Mouse (Mus musculus): ENCODE measurements around the gene Pam16. TPM values are rescaled to one million over a fixed set of nuclear protein-coding genes. Genes with fewer than 3 reads are reported as not detected.

The Pam16 gene
- polyA plus RNA-seq (2015; fragmentation: Nextera tagmentation; extraction: Ambion mirVana), result 79.4 and 86.8 TPM in 2 replicates

- peak within 1 kb of the TSS; percentile 82 for H3K27ac ChIP-seq (ENCODE audit: low read length)
- peak within 1 kb of the TSS; percentile 81 for H3K4me2 ChIP-seq (ENCODE audit: low read depth, low read length)
- peak; percentile 93 for ATAC-seq
- H3K4me1 ChIP-seq (ENCODE audit: control insufficient read depth, insufficient read depth, low read length), result peaks cover 12% of the 10 kb centered on the region
- peak within 1 kb of the TSS; percentile 78 for H3K4me3 ChIP-seq (ENCODE audit: low read length)
- H3K9me3 ChIP-seq (ENCODE audit: control insufficient read depth, low read length), result no peaks in the 10 kb centered on the region
- H3K27me3 ChIP-seq (replicated peaks; ENCODE audit: control insufficient read depth, insufficient read depth, low read length), result no peaks in the 10 kb centered on the region
- peak within 1 kb of the TSS; percentile 87 for H3K9ac ChIP-seq (ENCODE audit: low read depth, low read length)
- WGBS, result under 1% methylated on average over 56 of the region's 56 CpGs
- H3K36me3 ChIP-seq (ENCODE audit: control insufficient read depth, insufficient read depth, low read length), result 0 out of 2 replicates have a peak, but pooled peaks cover 3% of the 10 kb centered on the region
Observed at GRCm38 (mm10) chr16:4624481-4625110, at the start of gene Pam16. Gene Pam16 (minus strand): TSS chr16:4624988.

DNA sequence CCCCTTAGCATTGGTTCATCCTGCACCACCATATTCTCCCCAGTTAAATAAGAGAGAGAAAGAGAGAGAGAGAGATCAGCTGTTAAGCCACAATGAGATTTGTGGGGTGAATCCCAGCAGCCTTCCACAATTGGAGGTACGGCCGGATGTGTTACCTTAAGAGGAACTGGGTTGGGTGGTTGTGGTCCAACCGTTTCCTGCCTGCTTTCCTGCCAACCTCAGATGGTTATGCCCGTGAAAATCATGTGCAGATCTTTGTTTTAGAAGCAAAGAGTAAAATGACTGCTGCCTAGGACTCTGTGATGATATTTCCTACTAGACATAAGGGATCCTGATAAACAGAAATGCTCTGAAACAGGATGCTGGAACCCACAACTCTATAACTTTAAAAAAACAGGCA lies 49.3 kb upstream of the Pam16 start:
- Histone ChIP-seq H3K36me3 (ENCODE audit: control insufficient read depth, insufficient read depth, low read length) (peaks cover 7% of the 10 kb centered on the region; the same call in 1 of the 2 replicates), H3K9me3 (ENCODE audit: control insufficient read depth, low read length) (no peaks in the 10 kb centered on the region), H3K4me2 (ENCODE audit: low read depth, low read length) (no peak overlapping the region), H3K4me1 (ENCODE audit: control insufficient read depth, insufficient read depth, low read length) (peaks cover 12% of the 10 kb centered on the region), H3K9ac (ENCODE audit: low read depth, low read length) (no peak overlapping the region), H3K4me3 (ENCODE audit: low read length) (no peak overlapping the region), H3K27me3 (replicated peaks; ENCODE audit: control insufficient read depth, insufficient read depth, low read length) (no peaks in the 10 kb centered on the region), H3K27ac (ENCODE audit: low read length) (no peak overlapping the region)
- no peak for ATAC-seq
- 90% methylated on average over 4 of the region's 4 CpGs for WGBS

- Histone ChIP-seq H3K4me1 (ENCODE audit: control insufficient read depth, insufficient read depth, low read length) (no peaks in the 10 kb centered on the region; the same call in 1 of the 2 replicates), H3K4me2 (ENCODE audit: low read depth, low read length) (no peak overlapping the region), H3K36me3 (ENCODE audit: control insufficient read depth, insufficient read depth, low read length) (peaks cover 13% of the 10 kb centered on the region; the same call in 1 of the 2 replicates), H3K9ac (ENCODE audit: low read depth, low read length) (no peak overlapping the region), H3K27me3 (replicated peaks; ENCODE audit: control insufficient read depth, insufficient read depth, low read length) (no peaks in the 10 kb centered on the region), H3K27ac (ENCODE audit: low read length) (no peak overlapping the region), H3K9me3 (ENCODE audit: control insufficient read depth, low read length) (no peaks in the 10 kb centered on the region), H3K4me3 (ENCODE audit: low read length) (no peak overlapping the region)
- ATAC-seq, result no peak
- 71% methylated on average over 5 of the region's 5 CpGs for WGBS
Observed at GRCm38 (mm10) chr16:4670317-4670716, 45.5 kb upstream of the Pam16 start.

DNA sequence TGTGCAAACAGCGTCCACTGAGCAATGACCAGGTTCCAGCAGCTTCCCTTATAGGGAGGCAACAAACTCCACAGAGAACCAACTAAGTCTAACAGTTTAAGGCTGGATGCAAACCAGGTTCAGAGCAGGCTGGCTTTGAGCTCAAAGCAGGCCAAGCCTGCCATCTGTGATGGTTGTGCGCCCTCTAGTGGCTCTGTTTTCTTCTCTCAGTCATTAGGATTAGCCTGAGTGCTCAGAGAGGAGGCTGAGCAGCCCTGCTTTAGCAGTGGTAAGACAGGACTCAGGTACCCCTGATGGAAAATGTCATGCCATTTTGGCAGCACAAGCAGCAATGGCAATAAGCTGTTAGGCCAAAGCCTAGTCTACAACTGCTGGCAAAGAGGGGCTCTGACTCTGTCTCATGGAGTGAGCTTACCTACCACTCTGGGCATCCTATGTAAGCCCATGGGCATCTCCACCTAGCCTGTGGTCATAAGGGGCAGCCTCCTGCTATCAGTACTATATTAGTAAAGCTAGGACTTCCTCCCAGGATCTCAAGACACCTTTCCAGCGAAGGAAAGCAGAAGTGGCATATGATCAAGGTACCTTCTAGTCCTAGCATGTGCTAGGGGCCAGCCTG lies 42.5 kb upstream of the Pam16 start:
- no peak overlapping the region for H3K4me2 ChIP-seq (ENCODE audit: low read depth, low read length)
- H3K4me3 ChIP-seq (ENCODE audit: low read length), result no peak overlapping the region
- 35% methylated on average over 3 of the region's 3 CpGs for WGBS
- no peaks in the 10 kb centered on the region for H3K4me1 ChIP-seq (ENCODE audit: control insufficient read depth, insufficient read depth, low read length)
- no peaks in the 10 kb centered on the region for H3K9me3 ChIP-seq (ENCODE audit: control insufficient read depth, low read length)
- no peak overlapping the region for H3K9ac ChIP-seq (ENCODE audit: low read depth, low read length)
- no peaks in the 10 kb centered on the region for H3K27me3 ChIP-seq (replicated peaks; ENCODE audit: control insufficient read depth, insufficient read depth, low read length)
- H3K36me3 ChIP-seq (ENCODE audit: control insufficient read depth, insufficient read depth, low read length), result peaks cover 11% of the 10 kb centered on the region; the same call in 1 of the 2 replicates
- peak; percentile 85 for ATAC-seq
- H3K27ac ChIP-seq (ENCODE audit: low read length), result no peak overlapping the region

- H3K4me1 ChIP-seq (ENCODE audit: control insufficient read depth, insufficient read depth, low read length), result no peaks in the 10 kb centered on the region
- no peak overlapping the region for H3K4me3 ChIP-seq (ENCODE audit: low read length)
- H3K27ac ChIP-seq (ENCODE audit: low read length), result no peak overlapping the region
- ATAC-seq, result no peak
- peaks cover 17% of the 10 kb centered on the region; the same call in 1 of the 2 replicates for H3K36me3 ChIP-seq (ENCODE audit: control insufficient read depth, insufficient read depth, low read length)
- 93% methylated on average over 2 of the region's 2 CpGs for WGBS
- no peak overlapping the region for H3K9ac ChIP-seq (ENCODE audit: low read depth, low read length)
- no peaks in the 10 kb centered on the region for H3K9me3 ChIP-seq (ENCODE audit: control insufficient read depth, low read length)
- H3K27me3 ChIP-seq (replicated peaks; ENCODE audit: control insufficient read depth, insufficient read depth, low read length), result no peaks in the 10 kb centered on the region
- no peak overlapping the region for H3K4me2 ChIP-seq (ENCODE audit: low read depth, low read length)
Observed at GRCm38 (mm10) chr16:4665726-4666125, 40.9 kb upstream of the Pam16 start.

- Histone ChIP-seq H3K4me1 (ENCODE audit: control insufficient read depth, insufficient read depth, low read length) (peaks cover 6% of the 10 kb centered on the region), H3K9ac (ENCODE audit: low read depth, low read length) (no peak overlapping the region), H3K27me3 (replicated peaks; ENCODE audit: control insufficient read depth, insufficient read depth, low read length) (no peaks in the 10 kb centered on the region), H3K36me3 (ENCODE audit: control insufficient read depth, insufficient read depth, low read length) (peaks cover 14% of the 10 kb centered on the region; the same call in 1 of the 2 replicates), H3K4me3 (ENCODE audit: low read length) (no peak overlapping the region), H3K4me2 (ENCODE audit: low read depth, low read length) (no peak overlapping the region), H3K9me3 (ENCODE audit: control insufficient read depth, low read length) (no peaks in the 10 kb centered on the region), H3K27ac (ENCODE audit: low read length) (no peak overlapping the region)
- ATAC-seq, result no peak
- WGBS, result 87% methylated on average over 2 of the region's 2 CpGs
Observed at GRCm38 (mm10) chr16:4663806-4664205, 39.0 kb upstream of the Pam16 start.

DNA sequence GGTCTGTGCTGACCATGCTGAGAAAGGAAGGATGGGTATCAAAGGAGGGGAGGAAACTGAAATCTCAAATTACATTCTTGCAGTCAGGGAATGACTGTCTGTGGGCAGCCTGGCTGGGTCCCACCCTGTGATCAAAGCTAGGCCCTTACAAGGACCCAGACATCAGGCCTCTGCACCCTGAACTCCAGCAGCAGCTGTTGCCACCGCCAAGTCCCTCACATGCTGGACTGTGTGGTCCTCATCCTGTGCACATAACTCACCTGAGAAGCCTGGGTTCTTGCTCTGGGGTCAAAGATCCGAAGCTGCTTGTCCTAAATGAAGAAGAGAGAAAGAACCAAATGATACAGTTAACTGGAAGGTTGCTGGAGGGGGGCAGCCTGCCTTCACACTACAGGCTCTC lies 36.8 kb upstream of the Pam16 start:
- H3K27ac ChIP-seq (ENCODE audit: low read length), result no peak overlapping the region
- H3K4me2 ChIP-seq (ENCODE audit: low read depth, low read length), result no peak overlapping the region
- ATAC-seq, result no peak
- H3K4me1 ChIP-seq (ENCODE audit: control insufficient read depth, insufficient read depth, low read length), result peaks cover 14% of the 10 kb centered on the region
- no peak overlapping the region for H3K4me3 ChIP-seq (ENCODE audit: low read length)
- H3K27me3 ChIP-seq (replicated peaks; ENCODE audit: control insufficient read depth, insufficient read depth, low read length), result no peaks in the 10 kb centered on the region
- peaks cover 9% of the 10 kb centered on the region; the same call in 1 of the 2 replicates for H3K36me3 ChIP-seq (ENCODE audit: control insufficient read depth, insufficient read depth, low read length)
- WGBS, result 69% methylated on average over 2 of the region's 2 CpGs
- no peaks in the 10 kb centered on the region for H3K9me3 ChIP-seq (ENCODE audit: control insufficient read depth, low read length)
- H3K9ac ChIP-seq (ENCODE audit: low read depth, low read length), result no peak overlapping the region

- H3K4me2 ChIP-seq (ENCODE audit: low read depth, low read length), result no peak overlapping the region
- H3K9ac ChIP-seq (ENCODE audit: low read depth, low read length), result no peak overlapping the region
- H3K9me3 ChIP-seq (ENCODE audit: control insufficient read depth, low read length), result no peaks in the 10 kb centered on the region
- no peak overlapping the region for H3K4me3 ChIP-seq (ENCODE audit: low read length)
- H3K27me3 ChIP-seq (replicated peaks; ENCODE audit: control insufficient read depth, insufficient read depth, low read length), result no peaks in the 10 kb centered on the region
- H3K4me1 ChIP-seq (ENCODE audit: control insufficient read depth, insufficient read depth, low read length), result peaks cover 36% of the 10 kb centered on the region
- H3K27ac ChIP-seq (ENCODE audit: low read length), result 0 out of 2 replicates have a peak overlapping the region, but pooled peaks have one; percentile 39
- ATAC-seq, result no peak
- peaks cover 6% of the 10 kb centered on the region; the same call in 1 of the 2 replicates for H3K36me3 ChIP-seq (ENCODE audit: control insufficient read depth, insufficient read depth, low read length)
- 46% methylated on average over 2 of the region's 2 CpGs for WGBS
Observed at GRCm38 (mm10) chr16:4659326-4659725, 34.5 kb upstream of the Pam16 start.

DNA sequence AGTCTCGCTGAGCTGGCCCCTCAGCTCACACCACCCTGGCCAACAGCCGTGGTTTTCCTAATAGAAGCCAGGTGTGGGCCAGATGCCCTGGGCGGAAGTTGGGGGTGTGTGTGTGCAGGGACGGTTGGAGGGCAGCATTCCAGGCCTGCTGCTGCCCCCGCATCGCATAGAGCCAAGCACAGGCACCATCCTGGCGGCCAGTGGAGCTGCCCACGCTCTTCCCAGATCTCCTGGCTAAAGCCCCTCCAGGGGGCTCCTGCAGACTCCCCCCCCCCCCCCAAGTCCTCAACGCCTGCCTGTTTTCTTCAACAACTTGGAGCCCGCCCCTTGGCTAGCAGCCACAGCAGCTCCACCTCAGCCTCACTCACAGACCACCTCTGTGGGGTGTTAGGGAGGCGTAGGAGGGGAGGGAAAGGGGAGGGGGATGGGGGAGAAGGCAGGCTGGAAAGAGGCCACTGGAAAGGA lies 34.0 kb upstream of the Pam16 start:
- H3K4me2 ChIP-seq (ENCODE audit: low read depth, low read length), result no peak overlapping the region
- no peak overlapping the region for H3K9ac ChIP-seq (ENCODE audit: low read depth, low read length)
- no peaks in the 10 kb centered on the region for H3K27me3 ChIP-seq (replicated peaks; ENCODE audit: control insufficient read depth, insufficient read depth, low read length)
- peaks cover 6% of the 10 kb centered on the region; the same call in 1 of the 2 replicates for H3K36me3 ChIP-seq (ENCODE audit: control insufficient read depth, insufficient read depth, low read length)
- ATAC-seq, result peak; percentile 8; the same call in 1 of the 2 replicates
- no peaks in the 10 kb centered on the region for H3K9me3 ChIP-seq (ENCODE audit: control insufficient read depth, low read length)
- no peak overlapping the region for H3K4me3 ChIP-seq (ENCODE audit: low read length)
- peak overlapping the region; percentile 23; the same call in 1 of the 2 replicates for H3K27ac ChIP-seq (ENCODE audit: low read length)
- peaks cover 36% of the 10 kb centered on the region for H3K4me1 ChIP-seq (ENCODE audit: control insufficient read depth, insufficient read depth, low read length)
- WGBS, result 30% methylated on average over 11 of the region's 11 CpGs

All from intestine, embryonic 16.5 days (tissue).